Mouse (Mus musculus): ENCODE measurements around the gene 1500009L16Rik. TPM values are rescaled to one million over a fixed set of nuclear protein-coding genes. Genes with fewer than 3 reads are reported as not detected.

The 1500009L16Rik gene
- polyA plus RNA-seq (2012; rRNA removed), result 20.6 and 24.0 TPM in 2 replicates

DNA sequence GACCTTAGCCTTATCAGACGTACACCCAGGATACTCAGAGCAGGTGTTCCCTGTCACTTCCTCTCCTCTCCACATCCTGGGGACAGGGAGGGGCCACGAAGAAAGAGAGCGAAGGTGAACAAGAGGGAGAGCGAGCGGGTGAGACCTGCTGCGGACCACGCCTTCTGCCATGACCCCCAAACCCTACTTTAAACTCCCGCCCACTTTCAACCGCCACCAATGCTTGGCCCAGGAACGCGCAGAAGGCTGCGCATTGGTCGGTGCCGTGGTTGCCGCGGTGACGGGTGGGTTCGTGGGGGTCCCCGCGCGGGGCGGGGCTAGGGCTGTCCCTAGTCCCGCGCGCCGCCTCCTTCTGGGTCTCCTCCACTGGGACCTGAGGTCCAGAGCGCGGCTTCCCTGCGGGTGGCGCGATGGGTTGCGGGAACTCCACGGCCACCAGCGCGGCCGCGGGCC lies at the start of gene 1500009L16Rik:
TSS of gene 1500009L16Rik (plus strand) at position 287 of the 453 bp plus-strand sequence.
- peak; percentile 11 to 58 for DNase-seq (ENCODE audit: extremely low spot score in 1 of 2, low spot score in 1 of 2)

DNA sequence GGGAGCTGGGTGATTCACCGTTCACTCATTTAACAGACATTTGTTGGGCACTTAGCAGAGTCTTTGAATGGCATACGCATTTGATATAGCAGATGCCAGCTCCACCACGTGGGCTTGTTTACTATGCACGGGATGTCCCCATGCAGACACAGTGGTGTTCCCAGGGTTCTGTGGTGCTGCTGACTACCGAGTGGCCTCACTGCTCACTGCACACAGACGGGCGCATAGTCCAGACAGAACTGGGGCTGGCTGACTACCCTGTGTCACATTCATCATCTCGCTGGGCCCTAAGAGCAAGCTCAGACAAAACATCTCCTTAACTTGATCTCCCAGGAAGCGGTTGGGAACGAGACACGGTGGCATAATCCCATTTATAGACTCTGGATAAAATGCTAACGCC lies 41.3 kb upstream of the 1500009L16Rik start:
- DNase-seq (ENCODE audit: extremely low spot score in 1 of 2, low spot score in 1 of 2), result no peak

DNA sequence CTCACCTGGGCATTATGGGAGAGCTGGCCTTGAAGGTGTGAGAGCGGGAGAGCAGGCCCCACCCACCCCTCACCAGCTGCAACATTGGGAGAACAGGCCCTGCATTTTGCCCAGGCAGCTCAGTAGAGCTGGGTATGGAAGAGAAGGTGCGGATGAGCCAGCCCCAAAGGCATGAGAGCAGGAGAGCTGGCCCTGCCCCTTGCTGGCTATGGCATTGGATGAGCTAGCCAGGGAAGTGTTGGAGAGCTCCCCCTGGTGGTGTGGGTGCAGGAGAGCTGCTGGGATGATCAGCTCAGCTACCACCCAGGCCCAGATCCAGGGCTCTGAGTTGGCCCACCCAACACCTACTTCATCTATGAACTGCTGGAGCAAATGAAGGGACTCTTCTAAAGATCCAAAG lies 34.5 kb upstream of the 1500009L16Rik start:
- DNase-seq (ENCODE audit: extremely low spot score in 1 of 2, low spot score in 1 of 2), result peak in 1 of 2 experiments; percentile 15

DNA sequence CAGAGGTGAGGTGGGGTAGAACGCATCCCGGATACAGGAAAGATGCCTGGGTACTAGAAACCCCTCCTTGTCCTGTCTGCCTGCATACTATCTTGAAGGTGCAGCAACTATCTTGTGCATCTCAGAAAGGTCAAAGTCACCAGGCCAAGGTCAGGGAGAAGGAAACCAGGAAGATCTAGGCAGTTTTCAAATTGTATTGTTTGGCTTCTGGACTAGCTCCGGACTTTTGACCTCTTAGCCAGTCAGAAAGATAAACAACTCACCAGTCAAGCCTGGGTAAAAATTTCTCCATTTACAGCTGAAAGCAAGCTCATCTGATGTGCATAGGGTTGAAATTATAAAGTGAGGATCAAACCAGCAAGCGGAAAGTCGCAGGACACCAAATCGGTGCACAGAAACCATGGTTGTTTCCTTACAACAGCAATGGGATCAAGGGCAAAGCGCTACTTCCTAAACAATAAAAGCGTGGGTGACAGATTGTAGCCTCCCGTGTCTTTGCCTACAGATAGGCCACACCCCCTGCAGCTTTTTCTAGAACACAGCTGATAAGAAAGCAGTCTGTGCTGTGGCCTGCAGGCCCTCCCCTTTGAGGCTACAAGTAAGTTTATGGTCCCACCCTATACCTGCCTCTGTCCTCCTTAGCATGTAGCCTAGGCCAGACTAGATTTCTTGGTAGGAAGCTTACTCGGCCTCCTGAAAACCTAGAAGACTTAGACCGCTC lies 30.3 kb upstream of the 1500009L16Rik start:
- DNase-seq (ENCODE audit: extremely low spot score in 1 of 2, low spot score in 1 of 2), result no peak

DNA sequence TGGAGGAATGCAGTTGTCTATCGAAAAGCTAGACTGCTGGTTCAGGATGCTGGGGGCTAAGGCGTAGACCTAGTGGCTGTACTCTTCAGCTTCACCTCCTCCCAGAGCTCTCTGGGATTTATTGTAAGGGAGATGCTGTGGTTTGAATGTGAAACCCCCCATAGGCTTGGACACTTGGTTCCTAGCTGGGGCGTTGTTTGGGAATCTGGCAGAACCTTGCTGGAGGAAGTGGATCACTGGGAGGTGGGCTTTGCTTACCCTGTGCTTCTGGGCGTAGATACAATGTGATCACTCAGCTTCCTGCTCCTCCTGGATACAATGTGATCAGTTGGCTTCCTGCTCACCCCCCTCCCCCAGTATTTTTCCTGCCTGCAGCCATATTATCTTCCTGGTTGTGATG lies 26.4 kb upstream of the 1500009L16Rik start:
- DNase-seq (ENCODE audit: extremely low spot score in 1 of 2, low spot score in 1 of 2), result no peak

DNA sequence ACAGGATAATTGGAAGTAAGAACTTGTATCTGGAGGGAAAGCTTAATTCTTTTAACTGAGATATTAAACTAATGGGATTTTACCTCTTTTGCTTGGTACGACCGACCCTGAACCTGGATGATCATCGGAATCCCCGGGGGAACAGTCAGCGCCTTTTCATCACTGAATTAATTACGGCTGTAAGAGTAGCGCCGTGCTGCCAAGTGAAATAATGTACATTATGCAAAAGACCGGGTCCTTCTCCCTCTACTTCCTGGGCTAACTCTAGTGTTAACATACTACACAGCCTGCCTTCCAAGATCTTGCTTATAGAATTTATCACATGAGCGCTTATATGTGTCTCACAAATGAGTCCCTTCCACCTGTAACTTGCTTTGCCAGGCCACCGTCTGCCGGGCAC lies 16.0 kb upstream of the 1500009L16Rik start:
- DNase-seq (ENCODE audit: extremely low spot score in 1 of 2, low spot score in 1 of 2), result no peak

DNA sequence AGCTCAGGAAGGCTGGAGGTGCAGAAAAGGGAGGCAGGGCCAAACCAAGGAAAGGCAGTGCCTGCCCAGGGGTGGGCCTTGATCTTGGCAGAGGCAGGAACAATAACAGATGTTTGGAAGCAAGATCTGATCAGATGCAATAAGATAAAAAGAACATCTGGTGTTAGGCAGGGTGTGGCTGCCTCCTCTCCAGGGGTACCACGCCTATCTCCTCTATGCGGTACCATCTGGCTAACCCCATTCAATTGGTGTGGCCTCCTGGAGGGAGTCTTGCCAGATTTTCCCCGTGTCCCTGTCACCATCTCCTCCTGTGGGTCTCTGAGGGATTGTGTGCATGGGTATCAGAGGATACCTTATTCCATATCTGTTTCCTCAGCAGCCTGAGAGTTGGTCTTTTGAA lies 12.7 kb upstream of the 1500009L16Rik start:
- no peak for DNase-seq (ENCODE audit: extremely low spot score in 1 of 2, low spot score in 1 of 2)

DNA sequence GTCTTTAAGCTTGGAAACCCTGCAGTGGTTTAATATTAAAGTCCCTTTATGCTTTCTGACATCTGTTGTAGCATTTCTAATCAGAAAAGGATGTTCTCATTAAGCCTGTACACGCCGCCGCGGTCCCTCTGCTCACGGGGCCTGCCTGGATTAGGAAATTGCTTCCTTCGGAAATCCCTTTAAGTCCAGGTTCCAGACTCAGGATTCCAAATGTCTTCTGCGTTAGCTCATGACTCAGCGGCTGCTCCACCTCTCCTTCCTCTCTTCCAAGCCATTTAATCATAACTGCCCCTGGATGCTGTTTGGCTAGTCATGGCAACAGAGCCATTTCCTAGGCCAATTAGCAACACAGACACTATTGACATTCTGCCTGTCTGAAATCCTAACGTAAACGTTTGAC lies 10.9 kb upstream of the 1500009L16Rik start:
- DNase-seq (ENCODE audit: extremely low spot score in 1 of 2, low spot score in 1 of 2), result no peak

DNA sequence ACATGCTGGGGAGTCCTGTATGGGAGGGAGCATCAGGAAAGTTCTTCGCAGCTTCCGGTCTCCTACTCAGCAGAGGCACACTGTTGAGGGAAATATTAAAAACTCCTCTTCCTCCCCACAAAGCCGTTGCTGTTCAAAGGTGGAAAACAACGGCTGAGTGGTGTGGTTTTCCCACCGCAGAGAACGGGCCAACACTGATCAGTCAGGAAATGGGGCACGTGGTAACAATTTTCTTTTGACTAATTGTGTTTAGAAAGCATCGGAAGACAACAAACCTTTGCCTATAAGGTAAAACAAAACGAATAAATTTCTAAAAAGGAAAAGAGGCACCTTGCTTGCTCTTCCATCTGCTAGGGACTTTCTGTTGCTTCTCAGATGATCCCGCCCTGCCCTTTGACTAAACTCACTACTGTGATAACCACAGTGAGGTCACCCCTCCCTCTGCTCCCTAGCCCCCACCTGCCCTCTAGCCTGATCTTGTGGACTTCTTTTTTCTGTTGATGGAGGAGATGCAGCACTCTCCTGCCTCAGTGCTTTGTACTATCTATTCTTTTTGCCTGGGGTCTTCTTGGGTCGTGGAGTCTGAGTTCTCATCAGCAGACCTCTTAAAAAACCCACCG lies 3.7 kb upstream of the 1500009L16Rik start:
- no peak for DNase-seq (ENCODE audit: extremely low spot score in 1 of 2, low spot score in 1 of 2)

DNA sequence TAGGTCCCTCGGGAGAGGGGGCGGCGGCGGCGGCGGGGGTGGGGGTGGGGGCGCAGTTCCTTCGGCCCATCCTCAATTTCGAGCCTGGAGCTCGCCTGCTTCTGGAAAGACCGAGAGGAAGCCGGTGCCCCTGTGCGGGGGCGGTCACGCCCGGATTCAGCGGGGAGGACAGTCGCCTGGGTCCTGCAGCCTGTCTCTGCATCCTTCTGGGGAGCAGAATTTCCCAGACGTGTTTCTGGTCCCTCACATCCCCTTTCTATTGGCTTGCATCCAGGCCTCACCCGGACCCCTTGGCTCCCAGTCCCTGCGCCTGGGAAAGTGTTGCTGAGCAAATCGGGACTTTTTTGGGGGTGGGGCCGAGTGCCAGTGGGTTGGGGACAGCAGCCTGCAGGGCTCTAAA lies 390 bp downstream of the 1500009L16Rik start:
- peak in 1 of 2 experiments; percentile 27 for DNase-seq (ENCODE audit: extremely low spot score in 1 of 2, low spot score in 1 of 2)

DNA sequence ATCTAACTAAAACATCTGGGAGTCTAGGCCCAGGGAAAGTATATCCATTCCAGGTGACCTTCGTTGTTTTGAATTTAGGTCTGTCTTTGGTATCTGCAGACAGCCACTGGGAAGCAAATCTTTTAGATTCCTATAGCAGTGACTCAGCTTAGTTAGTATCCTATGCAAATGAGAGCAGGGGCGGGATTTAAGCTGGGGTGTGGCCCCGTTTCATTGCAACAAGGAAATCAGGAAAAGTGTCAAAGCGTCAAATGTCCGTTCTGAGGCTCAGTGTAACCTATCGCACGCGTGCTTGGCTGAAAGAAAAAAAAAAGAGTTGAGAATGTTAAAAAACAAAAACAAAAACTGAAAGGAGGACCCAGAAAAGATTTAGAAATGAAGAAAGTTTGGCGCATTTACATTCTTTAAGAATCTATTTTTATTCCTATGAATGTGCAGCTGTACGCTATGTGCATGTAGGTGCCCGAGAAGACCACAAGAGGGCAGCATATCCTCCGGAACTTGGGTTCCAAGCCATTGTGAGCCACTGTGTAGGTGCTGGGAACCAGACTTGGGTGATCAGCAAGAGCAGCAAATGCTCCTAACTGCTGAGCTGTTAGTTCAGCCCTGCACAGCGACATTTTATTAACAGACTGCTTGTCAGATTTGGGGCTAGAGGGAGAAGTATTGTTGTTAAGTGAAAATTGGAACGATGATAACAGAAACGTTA lies 1.8 kb downstream of the 1500009L16Rik start:
- peak in 1 of 2 experiments; percentile 22 for DNase-seq (ENCODE audit: extremely low spot score in 1 of 2, low spot score in 1 of 2)

DNA sequence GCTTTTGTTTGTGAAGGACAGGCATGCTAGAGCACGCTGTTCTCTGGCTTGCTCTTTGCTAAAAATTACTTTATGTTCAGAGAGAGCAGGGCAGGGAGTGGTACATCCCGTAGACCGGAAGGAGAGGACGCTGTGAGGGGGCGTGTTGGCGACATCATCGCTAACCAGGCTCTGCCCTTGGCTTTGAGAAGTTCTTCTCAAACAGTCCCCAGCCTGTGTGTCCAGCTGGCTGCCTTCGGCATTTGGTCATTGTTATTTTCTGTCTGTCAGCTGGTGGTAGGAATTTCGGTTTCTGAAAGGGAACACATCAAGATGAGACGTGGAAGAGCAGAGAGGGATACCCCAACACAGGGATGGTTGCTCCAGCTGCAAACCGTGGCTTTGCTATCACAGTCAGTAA lies 3.5 kb downstream of the 1500009L16Rik start:
- DNase-seq (ENCODE audit: extremely low spot score in 1 of 2, low spot score in 1 of 2), result no peak

DNA sequence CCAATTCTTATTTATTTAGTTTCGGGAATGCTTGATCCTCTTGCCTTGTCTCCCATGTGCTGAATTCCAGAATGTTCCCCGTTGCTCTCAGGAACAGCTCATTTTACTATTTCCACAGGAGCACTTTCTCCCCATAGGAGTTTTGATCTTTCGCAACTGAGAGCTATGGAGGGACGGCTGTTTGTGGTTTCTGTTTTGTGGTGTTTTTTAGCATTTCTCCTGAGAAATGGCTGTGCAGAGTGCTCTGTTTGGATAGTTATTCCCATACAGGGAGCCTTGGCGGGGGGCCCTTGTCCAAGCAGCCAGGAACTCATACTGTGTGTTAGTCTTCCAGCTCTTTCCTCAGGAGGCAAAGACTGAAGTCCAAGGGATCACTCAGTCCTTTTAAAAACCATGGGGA lies 5.2 kb downstream of the 1500009L16Rik start:
- no peak for DNase-seq (ENCODE audit: extremely low spot score in 1 of 2, low spot score in 1 of 2)

DNA sequence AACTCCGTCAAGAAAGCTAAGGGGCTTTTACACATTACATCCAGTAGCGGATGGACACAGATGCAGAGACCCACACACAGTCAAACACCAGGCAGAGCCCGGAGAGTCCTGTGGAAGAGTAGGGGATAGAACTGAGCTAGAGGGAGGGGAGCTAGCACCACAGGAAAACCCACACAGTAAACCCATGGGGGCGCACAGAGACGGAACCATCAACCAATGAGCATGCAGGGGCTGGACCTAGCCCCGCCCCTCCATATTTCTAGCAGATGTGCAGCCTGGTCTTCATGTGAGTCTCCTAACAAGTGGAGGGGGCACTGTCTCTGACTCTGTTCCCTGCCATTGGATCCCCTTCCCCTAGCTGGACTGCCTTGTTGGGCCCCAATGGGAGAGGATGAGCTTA lies 5.9 kb downstream of the 1500009L16Rik start:
- no peak for DNase-seq (ENCODE audit: extremely low spot score in 1 of 2, low spot score in 1 of 2)

DNA sequence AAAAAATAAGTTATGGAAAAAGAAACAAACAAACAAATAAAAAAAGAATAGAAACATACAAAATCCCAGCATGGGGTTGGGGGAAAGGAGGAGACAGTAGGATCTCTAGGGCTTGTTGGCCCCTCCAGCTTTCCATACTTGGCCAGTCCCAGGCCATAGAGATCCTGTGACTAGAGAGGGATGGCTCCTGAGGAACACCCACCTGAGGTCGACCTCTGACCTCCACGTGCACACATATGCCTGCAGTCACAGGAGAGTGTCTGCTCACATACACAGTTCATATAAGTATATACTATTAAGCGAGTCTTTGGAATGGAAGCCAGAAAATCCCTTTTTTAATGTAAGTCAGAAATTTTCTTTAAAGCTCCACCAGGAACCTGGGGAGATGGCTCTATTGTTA lies 6.4 kb downstream of the 1500009L16Rik start:
- no peak for DNase-seq (ENCODE audit: extremely low spot score in 1 of 2, low spot score in 1 of 2)

DNA sequence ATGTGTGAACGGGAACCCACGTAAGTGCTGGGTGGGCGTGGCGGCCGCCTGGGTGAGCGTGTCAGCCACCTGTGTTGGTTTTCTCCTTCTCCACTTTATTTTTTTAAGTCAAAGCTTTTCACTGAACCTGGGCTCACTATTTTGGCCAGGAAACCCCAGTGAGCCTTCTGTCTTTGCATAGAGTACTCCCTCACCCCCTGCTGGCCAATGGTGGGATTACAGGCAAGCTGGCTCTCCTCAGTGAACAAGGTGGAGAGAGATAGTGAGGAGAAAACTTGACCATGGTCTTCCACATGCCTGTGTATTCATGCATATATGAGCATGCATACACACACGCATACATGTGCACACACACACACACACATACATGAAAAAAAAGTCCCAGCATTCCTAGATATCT lies 6.8 kb downstream of the 1500009L16Rik start:
- DNase-seq (ENCODE audit: extremely low spot score in 1 of 2, low spot score in 1 of 2), result peak; percentile 60 to 96

DNA sequence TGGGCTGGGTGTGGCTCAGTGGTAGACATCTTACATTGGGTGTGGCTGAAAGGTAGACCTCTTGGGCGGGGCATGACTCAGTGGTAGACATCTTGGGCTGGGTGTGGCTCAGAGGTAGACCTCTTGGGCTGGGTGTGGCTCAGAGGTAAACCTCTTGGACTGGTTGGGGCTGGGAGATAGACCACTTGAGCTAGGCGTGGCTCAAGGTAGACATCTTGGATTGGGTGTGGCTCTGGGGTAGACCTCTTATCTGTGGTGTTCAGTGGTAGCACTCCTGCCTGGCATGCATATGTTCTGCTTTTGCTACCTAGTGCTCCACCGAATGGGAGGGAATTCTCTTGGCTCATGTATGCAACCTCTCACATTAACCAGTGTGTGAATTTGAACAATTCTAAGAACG lies 11.1 kb downstream of the 1500009L16Rik start:
- DNase-seq (ENCODE audit: extremely low spot score in 1 of 2, low spot score in 1 of 2), result no peak

DNA sequence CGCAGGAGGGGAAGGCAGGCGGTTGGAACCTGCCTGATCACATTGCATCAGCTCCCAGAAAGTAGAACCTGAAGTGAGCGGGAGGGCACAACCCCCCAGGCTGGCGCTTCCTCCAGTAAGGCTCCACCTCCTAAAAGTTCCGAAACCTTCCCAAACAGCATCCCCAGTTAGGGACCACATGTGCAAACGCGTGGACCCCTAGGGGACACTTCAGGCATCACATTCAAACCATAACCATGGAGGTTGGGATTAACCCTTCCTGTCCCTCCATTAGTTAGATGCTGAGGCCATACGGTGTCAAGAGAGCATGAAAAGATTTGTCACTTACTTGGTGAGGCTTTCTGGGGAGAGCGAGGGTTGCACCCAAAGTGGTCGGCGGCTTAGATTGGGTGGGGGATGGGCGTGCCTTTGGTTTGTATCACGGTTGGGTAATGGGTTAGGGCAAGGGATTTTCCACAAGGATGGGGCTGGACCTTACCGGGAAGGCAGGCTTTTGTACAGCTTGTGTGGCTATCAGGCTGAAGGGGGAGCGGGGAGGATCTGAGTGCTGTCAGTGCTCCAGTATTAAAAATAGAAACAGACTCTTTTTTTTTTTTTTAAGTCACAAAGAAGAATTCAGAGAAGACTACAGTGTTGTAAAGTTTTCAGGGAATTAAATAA lies 16.5 kb downstream of the 1500009L16Rik start:
- DNase-seq (ENCODE audit: extremely low spot score in 1 of 2, low spot score in 1 of 2), result no peak

DNA sequence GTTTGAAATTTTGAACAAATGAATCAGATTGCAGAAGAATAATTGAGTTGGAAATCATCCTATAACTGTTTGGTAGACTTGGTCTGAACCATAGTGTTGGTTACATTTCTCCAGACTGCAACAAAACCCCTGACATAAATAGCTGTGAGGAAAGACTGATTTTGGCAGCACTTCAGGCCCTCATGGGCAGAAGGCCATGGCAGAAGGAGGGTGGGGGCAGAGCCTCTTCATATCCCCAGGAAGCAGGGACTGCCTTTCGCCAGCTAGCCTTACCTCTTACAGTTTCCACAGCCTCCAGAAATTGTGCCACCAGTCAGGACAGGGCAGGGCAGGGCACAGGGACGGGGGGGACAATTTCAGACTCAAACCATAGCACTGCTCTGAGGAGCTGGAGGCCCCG lies 22.0 kb downstream of the 1500009L16Rik start:
- DNase-seq (ENCODE audit: extremely low spot score in 1 of 2, low spot score in 1 of 2), result no peak

DNA sequence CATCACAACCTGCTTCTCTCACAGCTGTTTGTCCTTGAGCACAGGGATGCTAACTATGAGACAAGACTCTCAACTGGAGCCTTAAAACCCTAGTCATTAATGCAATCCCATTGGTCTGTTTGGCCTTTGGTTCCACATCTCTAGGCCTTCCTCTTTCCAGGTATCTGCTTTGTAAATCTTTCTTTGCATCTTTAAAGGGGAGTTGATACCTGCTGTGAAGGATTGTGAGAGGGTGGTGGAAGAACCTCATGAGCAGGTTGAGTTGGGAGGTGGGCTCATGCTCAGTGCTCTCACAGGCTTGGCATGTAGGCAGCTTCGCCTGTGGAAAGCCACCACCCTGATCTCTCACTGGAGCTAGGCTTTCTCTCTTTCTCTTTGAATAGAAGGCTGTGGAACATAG lies 30.4 kb downstream of the 1500009L16Rik start:
- DNase-seq (ENCODE audit: extremely low spot score in 1 of 2, low spot score in 1 of 2), result no peak

DNA sequence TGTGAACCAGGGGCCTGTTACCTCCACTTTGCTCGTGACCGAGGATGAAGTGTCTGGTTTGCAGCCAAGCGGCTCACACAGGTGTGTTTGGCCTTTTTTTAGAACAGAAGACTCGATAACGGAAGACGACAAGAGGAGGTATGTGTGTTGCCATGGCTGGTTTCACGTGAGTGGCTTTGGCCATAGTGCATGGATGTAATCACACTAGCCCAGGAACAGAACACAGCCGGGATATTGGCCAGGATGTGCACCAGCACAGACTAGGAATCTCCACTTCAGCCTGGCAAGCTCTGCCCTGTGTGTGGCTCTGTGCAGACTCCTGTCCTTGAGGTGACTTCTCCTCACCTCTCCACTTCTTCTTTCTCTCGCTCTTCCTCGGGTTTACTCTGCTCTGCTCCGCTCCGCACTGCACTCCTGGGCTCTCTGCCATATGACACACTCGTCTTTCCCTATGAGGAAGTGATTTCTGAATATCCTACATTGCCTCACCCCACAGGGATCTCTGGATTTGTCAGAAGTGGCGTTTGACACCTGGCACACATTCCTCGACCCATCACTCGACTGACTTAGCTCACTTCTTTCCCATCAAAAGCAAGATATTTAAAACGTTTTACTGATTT lies 34.8 kb downstream of the 1500009L16Rik start:
- DNase-seq (ENCODE audit: extremely low spot score in 1 of 2, low spot score in 1 of 2), result no peak
